Mouse (Mus musculus) G1E (cell line): ENCODE data around the gene Tor1a.

Experiments used
- CTCF ChIP-seq: IDR thresholded peaks from 2 replicates; pipeline ENCODE4 v1.5.1; 2012; ENCODE audit warnings: low read depth, low read length, inconsistent platforms, mixed read lengths
- GATA2 ChIP-seq: IDR thresholded peaks from 2 replicates; pipeline ENCODE4 v1.6.1; 2012; ENCODE audit warnings: low read depth, low read length, inconsistent platforms, borderline replicate concordance

- TF ChIP-seq CTCF (no peak), GATA2 (no peak)
These were observed 50.1 kb downstream of the Tor1a start for GRCm38 (mm10) chr2:30917649-30918048.
